Mouse (Mus musculus): ENCODE results near the gene Olfr411.

DNA sequence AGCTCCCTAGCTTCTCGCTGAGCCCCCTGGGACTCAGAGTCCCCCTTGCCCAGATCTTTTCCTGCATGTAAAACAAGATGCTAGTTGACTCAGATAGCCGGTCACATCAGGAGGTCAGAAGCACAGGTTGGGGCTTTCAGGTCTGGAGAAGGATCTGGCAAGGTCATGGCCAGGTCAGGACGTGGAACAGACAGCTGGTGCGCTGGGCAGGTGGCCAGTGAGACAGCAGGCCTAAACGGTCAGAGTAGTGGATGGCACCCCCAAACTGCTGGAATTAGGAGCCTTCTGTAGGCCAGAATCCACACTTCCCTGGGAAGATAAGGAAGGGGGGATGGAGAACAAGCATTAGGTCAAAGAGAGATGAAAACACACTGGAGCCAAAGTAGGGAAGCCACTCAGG lies 34.8 kb upstream of the Olfr411 start:
- no peak for TF ChIP-seq CTCF (IDR thresholded peaks at IDR 0.05; ENCODE audit: low read depth)
- no peak for TF ChIP-seq EP300 (IDR thresholded peaks at IDR 0.05; ENCODE audit: low read depth)

Data from liver, embryonic 14.5 days (tissue).